Mouse (Mus musculus) bone marrow, adult 2 months (tissue): ENCODE data around the gene Phtf2.

Experiments
- CTCF ChIP-seq: fragments of 200-500 bp; IDR thresholded peaks from 2 replicates; pipeline ENCODE4 v1.5.1; 2011; ENCODE audit warnings: low read length, control low read depth; ENCODE audit not compliant: control insufficient read depth, insufficient read depth
- POLR2A ChIP-seq: fragments of 200-500 bp; IDR thresholded peaks from 2 replicates; pipeline ENCODE4 v1.6.1; 2011; ENCODE audit warnings: low read depth, mild to moderate bottlenecking, control low read depth, low read length, borderline replicate concordance; ENCODE audit not compliant: control insufficient read depth

DNA sequence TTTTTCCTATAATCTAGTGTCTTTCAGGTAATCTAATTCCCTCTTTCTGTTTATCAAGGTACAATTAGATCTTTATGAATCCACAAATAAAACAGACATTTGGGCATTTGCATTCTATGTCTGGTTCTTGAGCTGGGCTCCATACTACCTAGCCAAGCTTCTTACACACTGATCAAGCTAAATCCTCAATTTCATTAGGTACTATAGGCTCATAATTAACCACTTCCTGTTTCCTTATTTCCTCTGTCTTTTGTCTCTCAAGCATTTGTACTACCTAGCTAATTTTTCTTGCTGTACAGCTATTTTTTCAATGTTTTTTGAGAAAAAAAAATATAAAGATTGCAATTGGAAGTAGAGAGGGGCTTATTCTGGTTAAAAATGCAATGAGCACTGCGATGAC is 44.8 kb downstream of the Phtf2 start:
- TF ChIP-seq POLR2A (no peak), CTCF (no peak)
